Mouse (Mus musculus) testis, adult 2 months (tissue): ENCODE measurements around the gene Atox1.

Experiments used
- CTCF ChIP-seq: fragments of 200-500 bp; IDR thresholded peaks from 2 replicates; pipeline ENCODE4 v1.5.1; 2012; ENCODE audit warnings: low read depth, mild to moderate bottlenecking, inconsistent platforms, low read length, moderate library complexity; ENCODE audit not compliant: control insufficient read depth, insufficient read depth, insufficient replicate concordance
- POLR2A ChIP-seq: fragments of 200-500 bp; IDR thresholded peaks from 2 replicates; pipeline ENCODE4 v1.6.1; 2012; ENCODE audit warnings: low read depth, mild to moderate bottlenecking, inconsistent platforms, low read length, moderate library complexity; ENCODE audit not compliant: control insufficient read depth

- TF ChIP-seq CTCF (no peak), POLR2A (no peak)
Observed at GRCm38 (mm10) chr11:55422978-55423377, 38.1 kb downstream of the Atox1 start, which contains the start of gene Sparc.
